Mouse (Mus musculus): ENCODE data around the gene Cenpa. TPM values are rescaled to one million over a fixed set of nuclear protein-coding genes. Genes with fewer than 3 reads are reported as not detected.

The Cenpa gene
- total RNA-seq, 2 experiments from 2014 or later, result 3.2 to 3.8 TPM

DNA sequence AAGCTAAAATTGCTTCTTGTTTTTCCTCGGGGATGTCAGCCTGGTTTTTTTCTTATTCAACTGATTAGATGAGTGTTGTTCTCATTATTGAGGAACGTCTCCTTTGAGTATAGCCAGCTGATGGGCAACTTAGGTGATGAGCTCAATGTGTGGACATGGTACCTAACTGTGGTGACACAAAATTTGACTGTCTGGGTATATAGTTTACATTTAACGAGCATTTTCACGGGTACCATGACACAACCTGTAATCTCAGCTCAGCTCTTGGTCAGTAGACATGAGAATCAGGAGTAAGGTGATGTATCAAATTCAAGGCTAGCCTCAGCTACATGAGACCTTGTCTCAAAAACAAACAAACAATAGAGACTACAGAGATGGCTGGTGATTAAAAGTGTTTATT lies 50.9 kb downstream of the Cenpa start:
- no peak for DNase-seq
- intact Hi-C loops (cut with DNase I), result no loop called here

- DNase-seq, result no peak
- intact Hi-C loops (cut with DNase I), result no loop called here
These were observed 51.6 kb downstream of the Cenpa start for GRCm38 (mm10) chr5:30717991-30718703.

DNA sequence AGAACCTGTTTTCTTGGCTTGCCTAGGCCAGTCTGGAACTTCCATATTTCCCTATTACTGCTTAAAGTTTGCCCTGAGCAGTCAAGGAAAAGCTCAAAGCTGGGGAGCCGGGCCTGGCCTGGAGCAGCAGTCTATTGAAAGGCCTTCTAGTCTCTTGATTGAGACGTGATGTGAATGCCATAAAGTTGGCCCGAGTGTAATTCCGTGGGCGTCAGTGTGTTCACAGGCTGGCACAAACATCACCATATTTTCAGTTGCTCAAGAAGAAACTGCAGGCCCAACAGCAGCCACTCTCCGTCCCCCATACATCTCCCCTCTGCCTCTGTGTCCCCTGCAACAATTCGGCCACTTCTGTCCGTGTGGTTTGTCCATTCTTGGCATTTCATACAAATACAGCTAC lies 55.4 kb downstream of the Cenpa start:
- DNase-seq, result no peak
- intact Hi-C loops (cut with DNase I), result no loop called here

Small RNAs within 50 kb of the gene (microRNA-seq; reads per million reads assigned to microRNA genes)
- gene Mir5625, result 0 to 0.74 reads per million in 2 experiments

Other genes starting within 250 kb of the Cenpa start
- under 1 TPM; 0.05 to 0.18 TPM for gene Otof, start 204.8 kb upstream of the Cenpa start, total RNA-seq (2021)
- gene 1700001C02Rik, start 200.7 kb upstream of the Cenpa start, total RNA-seq (2021), result not detected
- not detected for gene Cib4, start 120.9 kb upstream of the Cenpa start, total RNA-seq (2021)
- under 1 TPM; 0.44 to 0.46 TPM for gene Kcnk3, start 78.6 kb upstream of the Cenpa start, total RNA-seq (2021)
- gene Slc35f6, start 18.8 kb upstream of the Cenpa start, total RNA-seq (2021), result 10 to 100 TPM; 11.3 to 12.6 TPM
- gene Dpysl5, start 44.8 kb downstream of the Cenpa start, total RNA-seq (2021), result 1 to 10 TPM; 1.4 to 2.2 TPM
- 10 to 100 TPM; 63.1 to 68.1 TPM for gene Mapre3, start 147.9 kb downstream of the Cenpa start, total RNA-seq (2021)
- gene Tmem214, start 201.2 kb downstream of the Cenpa start, total RNA-seq (2021), result 10 to 100 TPM; 25.0 to 31.5 TPM
- 1 to 10 TPM; 1.6 to 3.0 TPM for gene Agbl5, start 221.9 kb downstream of the Cenpa start, total RNA-seq (2021)
- gene Ost4, start 241.0 kb downstream of the Cenpa start, total RNA-seq (2021), result 10 to 100 TPM; 94.1 to 99.6 TPM
- gene Emilin1, start 246.6 kb downstream of the Cenpa start, total RNA-seq (2021), result 1 to 10 TPM; 4.8 to 7.0 TPM

Data from gastrocnemius, postnatal 36 days (tissue).